Mouse (Mus musculus) gastrocnemius, postnatal 14 days (tissue): ENCODE measurements at regions not wholly inside any gene's neighbourhood (a gene's known extent, or its start where the extent isn't known, plus 50 kb on each side); places are given as distances from the start of the nearest gene placed in this dataset.
"Not testable (repeated sequence)": the region's sequence is repeated elsewhere in the genome, so short reads cannot be mapped to it uniquely, and the experiment has no call there.

Experiments
- DNase-seq: peaks from one replicate; pipeline ENCODE4 v3.0.0; 2021; ENCODE audit warnings: mixed read lengths
- intact Hi-C: fragments of 180-260 bp; cut with DNase I; formaldehyde crosslinking; loops from one replicate; pipeline ENCODE4 v1.15.1; 2025; ENCODE audit warnings: low total_unique reads

GRCm38 (mm10) chr17:63693274-63693673, 169.6 kb upstream of the Fer start:
- intact Hi-C loops: no loop called here
- no peak for DNase-seq

- no peak for DNase-seq
- intact Hi-C loops: no loop called here
Observed at GRCm38 (mm10) chr17:63699537-63699936, 163.3 kb upstream of the Fer start.

GRCm38 (mm10) chr17:63704991-63705390, 157.9 kb upstream of the Fer start:
- DNase-seq: no peak
- intact Hi-C loops: no loop called here

- DNase-seq: no peak
- intact Hi-C loops: no loop called here
Observed at GRCm38 (mm10) chr17:63712937-63713336, 149.9 kb upstream of the Fer start.

- DNase-seq: no peak
- intact Hi-C loops: no loop called here
Observed at GRCm38 (mm10) chr17:63715687-63716086, 147.2 kb upstream of the Fer start.

GRCm38 (mm10) chr17:63716161-63716560, 146.7 kb upstream of the Fer start:
- DNase-seq: no peak
- intact Hi-C loops: no loop called here

- no peak for DNase-seq
- intact Hi-C loops: no loop called here
Observed at GRCm38 (mm10) chr17:63717051-63717578, 145.7 kb upstream of the Fer start.

GRCm38 (mm10) chr17:63718972-63719715, 143.7 kb upstream of the Fer start:
- intact Hi-C loops: no loop called here
- DNase-seq: no peak

- DNase-seq: no peak
- intact Hi-C loops: no loop called here
Observed at GRCm38 (mm10) chr17:63719771-63720170, 143.1 kb upstream of the Fer start.

- intact Hi-C loops: no loop called here
Observed at GRCm38 (mm10) chr17:63720883-63721282, 142.0 kb upstream of the Fer start.

GRCm38 (mm10) chr17:63722434-63723004, 140.3 kb upstream of the Fer start:
- intact Hi-C loops: no loop called here
- DNase-seq: no peak

More at GRCm38 (mm10) chr17:63720883-63721282, 142.0 kb upstream of the Fer start:
- DNase-seq: no peak

GRCm38 (mm10) chr17:63738206-63738605, 124.7 kb upstream of the Fer start:
- DNase-seq: no peak
- intact Hi-C loops: no loop called here

GRCm38 (mm10) chr17:63739710-63740109, 123.2 kb upstream of the Fer start:
- intact Hi-C loops: no loop called here
- DNase-seq: no peak

- DNase-seq, intact Hi-C loops: not testable (repeated sequence)
Observed at GRCm38 (mm10) chr17:63749257-63749656, 113.6 kb upstream of the Fer start.

GRCm38 (mm10) chr17:63754399-63754798, 108.5 kb upstream of the Fer start:
- intact Hi-C loops: no loop called here
- DNase-seq: no peak

GRCm38 (mm10) chr17:63757896-63758695, 104.8 kb upstream of the Fer start:
- intact Hi-C loops: no loop called here
- no peak for DNase-seq

GRCm38 (mm10) chr17:63758817-63759404, 104.0 kb upstream of the Fer start:
- intact Hi-C loops: no loop called here
- DNase-seq: no peak

GRCm38 (mm10) chr17:63761058-63761457, 101.8 kb upstream of the Fer start:
- no peak for DNase-seq
- intact Hi-C loops: no loop called here

- no peak for DNase-seq
- intact Hi-C loops: no loop called here
Observed at GRCm38 (mm10) chr17:63771111-63771510, 91.8 kb upstream of the Fer start.
